Mouse (Mus musculus) megakaryocyte-erythroid progenitor cell, adult 5-6 weeks (primary cell): ENCODE results near the gene Shf. TPM values are rescaled to one million over a fixed set of nuclear protein-coding genes. Genes with fewer than 3 reads are reported as not detected.
"Not testable (repeated sequence)": the region's sequence is repeated elsewhere in the genome, so short reads cannot be mapped to it uniquely, and the experiment has no call there.

Experiments used
- ATAC-seq: replicated peaks from 2 replicates; pipeline ENCODE4 v1.8.0; 2016; ENCODE audit warnings: mild to moderate bottlenecking, inconsistent platforms; ENCODE audit not compliant: severe bottlenecking, poor library complexity, low FRiP score, low TSS enrichment
- total RNA-seq, 2 experiments: library from RNA; stranded (forward) in 1 of 2; stranded (reverse) in 1 of 2; fragments of 200-1000, 215-1000 nt in 1 of 2; fragments of >200 nt in 1 of 2; fragmentation: Nextera tagmentation in 1 of 2; gene quantifications; 2 replicates each; pipeline ENCODE4 v1.2.3; 2014 to 2017

Shf gene
- total RNA-seq (2014; fragmentation: Nextera tagmentation) (5.2 and 8.7 TPM in 2 replicates), total RNA-seq (2017) (1.6 and 13.8 TPM in 2 replicates)

DNA sequence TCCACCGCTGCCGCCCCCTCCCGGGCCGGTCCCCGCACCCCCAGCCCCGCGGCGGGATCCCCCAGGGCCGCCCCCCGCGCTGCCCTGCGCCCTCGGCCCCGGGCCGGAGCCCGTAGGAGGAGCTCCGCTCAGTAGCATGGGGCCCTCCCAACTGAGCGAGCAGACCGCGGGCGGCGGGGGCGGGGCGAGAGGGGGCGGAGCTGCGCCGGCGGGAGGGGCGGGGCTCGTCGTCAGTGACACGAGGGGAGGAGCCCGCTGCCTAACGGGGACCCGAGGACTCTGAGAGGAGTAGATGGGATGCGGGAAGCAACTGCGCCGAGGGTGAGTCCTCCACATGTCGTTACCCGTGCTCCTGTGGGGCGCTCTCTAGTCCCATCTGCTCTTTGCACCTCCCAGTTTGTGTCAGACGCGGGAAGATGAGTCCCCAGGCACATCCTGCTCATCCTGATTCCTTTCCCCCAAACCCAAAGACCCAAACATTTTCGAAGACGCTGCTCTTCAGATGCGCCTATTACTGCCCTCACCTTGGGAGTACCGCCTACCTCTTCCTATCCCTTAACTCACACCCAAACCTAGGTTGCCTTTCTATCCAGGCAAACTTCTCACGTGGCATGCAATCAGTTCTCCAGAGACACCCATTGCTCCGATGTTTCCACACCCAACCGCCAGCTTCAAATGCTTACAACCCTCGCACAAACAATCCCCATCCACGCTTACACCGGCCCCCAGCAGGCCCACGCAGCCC lies at the start of gene Shf:
Gene Shf, minus strand, starts transcription at position 168 of the 745 bp plus-strand sequence.
- peak; percentile 66 for ATAC-seq

DNA sequence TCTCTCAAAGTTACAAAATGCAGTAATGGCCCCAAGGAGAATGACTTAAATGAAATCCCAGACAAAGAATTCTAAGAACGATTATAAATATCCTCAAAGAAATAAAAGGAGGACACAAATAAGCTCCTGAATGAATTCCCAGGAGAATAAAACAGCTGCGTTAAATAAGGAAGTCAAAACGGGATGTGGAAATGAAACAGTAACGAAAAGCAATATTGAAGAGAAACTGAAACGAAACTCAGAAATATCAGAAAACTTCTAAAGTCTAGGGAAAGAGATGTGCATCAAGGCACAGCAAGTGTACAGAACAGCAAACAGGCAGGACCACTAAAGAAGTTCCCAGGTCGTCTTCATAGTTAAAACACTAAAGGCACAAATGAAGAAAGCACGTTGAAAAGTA lies 40.0 kb upstream of the Shf start:
- no peak for ATAC-seq

GRCm38 (mm10) chr2:122407607-122408006 lies 38.6 kb upstream of the Shf start:
- ATAC-seq: no peak

- no peak for ATAC-seq
Measured at GRCm38 (mm10) chr2:122396150-122396549, 27.2 kb upstream of the Shf start.

GRCm38 (mm10) chr2:122387135-122387534 lies 18.2 kb upstream of the Shf start:
- not testable (repeated sequence) for ATAC-seq

DNA sequence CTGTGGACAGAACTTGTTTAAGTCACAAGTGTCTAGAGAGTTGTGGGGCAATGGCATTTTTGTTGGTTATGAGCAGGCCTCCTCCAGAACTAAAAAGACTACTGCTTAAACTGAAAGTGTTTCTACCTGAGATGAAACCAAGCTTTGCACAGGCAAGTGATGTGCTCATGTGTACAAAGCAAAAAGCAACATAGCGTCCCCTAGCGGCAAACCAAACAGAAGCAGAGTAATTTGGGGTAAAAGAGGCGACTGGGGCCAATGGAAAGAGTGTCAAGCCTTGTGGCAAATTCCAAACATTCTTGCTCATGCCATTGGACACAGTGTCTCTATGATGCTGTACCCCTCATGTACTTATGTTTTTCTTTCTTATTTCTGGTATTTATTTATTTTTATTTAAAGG lies 16.1 kb upstream of the Shf start:
- ATAC-seq: no peak

DNA sequence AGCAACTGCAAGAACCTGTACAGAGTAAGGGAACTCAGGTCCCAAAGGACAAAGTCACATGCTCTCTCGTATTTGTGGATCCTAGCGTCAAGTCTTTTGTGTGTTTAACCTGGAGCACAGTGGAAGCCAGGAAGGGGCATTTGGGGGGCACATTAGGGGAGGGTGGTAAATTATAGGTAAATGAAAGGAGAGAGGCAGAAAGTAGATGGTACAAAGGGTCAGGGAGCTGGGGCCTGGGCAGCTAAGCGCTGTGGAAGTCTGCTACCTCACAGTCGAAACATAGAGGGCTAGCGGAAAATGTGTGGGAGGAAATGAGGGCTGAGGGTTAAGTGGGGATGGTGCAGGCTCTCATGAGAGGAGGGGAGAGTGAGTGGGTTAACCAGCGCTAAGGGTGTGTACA lies 13.2 kb upstream of the Shf start:
- no peak for ATAC-seq

DNA sequence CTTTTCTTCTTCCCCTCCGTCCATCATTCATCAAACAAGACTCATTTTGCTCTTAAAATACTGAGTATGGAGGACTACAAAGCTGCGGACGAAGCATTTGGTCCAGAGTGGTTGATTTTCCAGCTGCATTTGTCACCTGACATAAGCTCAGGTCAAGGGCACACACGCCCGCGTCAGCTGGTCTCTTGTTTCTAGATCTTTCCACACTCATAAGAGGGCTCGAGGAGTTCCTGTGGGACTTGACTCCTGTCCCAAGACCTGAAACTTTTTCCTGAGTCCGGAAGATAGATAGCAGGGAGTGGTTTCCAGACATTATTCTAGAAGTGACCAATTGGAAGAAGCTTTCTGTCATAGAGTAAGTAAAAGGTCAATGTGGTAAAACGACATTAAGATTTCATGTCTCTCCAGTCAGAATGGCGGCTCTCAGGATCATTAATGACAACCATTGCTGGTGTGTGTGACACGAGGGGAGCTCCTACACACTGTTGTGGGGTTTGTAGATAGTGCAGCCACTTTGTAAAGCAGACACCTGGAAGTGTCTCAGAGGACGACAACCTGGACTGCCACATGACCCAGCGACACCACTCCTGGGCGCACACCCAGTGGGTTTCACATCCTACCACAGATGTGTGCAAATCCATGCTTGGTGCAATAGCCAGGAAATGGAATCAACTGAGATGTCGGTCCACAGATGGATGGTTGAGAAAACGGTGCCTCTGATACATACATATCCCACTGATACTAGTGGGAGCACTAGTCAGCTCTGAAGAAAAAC lies 12.6 kb upstream of the Shf start:
- ATAC-seq: no peak

- ATAC-seq: no peak
Measured at GRCm38 (mm10) chr2:122380768-122381311, 11.9 kb upstream of the Shf start.

GRCm38 (mm10) chr2:122379292-122379650 lies 10.3 kb upstream of the Shf start:
- no peak for ATAC-seq

DNA sequence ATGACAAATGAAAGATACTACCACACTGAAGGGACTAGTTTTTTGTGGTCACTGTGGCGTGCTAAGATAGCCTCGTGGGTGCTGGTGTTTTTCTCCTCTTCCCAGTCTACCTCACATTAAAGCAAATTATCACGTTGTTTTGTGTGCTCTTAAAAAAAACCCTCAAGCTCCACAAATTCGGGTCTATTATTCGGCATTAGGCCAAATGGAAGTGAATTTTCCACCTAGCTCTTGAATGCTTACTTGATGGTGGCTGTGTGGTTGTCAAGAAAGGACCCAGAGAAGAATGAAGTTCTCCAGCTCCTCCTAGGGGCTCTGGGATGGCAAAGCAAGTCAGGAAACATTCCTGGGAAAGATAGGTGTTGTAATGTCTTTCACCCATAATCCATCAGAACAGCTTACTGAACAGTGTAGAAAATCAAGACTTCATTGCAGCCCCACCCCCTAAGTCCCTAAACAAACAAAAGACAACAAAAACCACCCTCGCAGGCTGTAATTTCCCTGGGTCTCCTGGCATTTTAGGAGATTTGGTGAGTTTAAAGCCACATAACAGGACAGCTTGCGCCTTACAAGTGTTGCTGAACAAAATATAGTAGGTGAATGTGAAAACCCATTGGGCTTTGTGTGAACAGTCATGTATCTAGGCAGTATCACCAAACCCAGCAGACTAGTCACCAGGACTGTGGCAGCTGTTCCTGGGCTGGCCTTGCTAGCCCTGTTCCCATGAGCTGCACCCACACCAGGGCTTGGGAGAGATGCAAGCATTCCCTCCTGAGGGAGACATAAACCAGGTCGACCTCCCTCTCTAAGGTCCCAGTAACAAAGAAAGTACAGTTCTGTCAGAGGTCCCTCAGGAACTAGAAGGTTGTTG lies 9.7 kb upstream of the Shf start:
- no peak for ATAC-seq

DNA sequence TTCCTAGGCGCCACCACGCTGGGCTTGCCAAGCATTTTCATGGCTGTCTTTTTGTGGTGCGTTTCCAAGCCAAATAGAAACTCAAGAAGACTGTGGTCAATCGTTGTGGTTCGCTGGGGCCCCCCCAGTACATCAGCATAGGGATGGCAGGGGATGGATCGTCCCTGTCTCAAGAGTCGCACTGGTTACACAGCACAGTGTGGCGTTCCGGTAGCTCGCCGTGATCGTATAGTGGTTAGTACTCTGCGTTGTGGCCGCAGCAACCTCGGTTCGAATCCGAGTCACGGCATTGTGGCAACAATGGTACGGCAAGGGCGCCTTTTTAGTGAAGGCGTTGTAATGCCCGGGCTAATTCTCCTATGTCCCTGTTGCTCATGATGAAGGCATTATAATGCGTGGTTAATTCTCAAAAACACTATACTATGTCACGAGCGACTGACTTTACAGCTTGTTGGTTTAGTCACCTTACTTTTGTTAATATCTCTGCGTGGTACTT lies 8.8 kb upstream of the Shf start:
- ATAC-seq: peak; percentile 67

GRCm38 (mm10) chr2:122377215-122377674 lies 8.3 kb upstream of the Shf start:
- peak; percentile 64 for ATAC-seq

DNA sequence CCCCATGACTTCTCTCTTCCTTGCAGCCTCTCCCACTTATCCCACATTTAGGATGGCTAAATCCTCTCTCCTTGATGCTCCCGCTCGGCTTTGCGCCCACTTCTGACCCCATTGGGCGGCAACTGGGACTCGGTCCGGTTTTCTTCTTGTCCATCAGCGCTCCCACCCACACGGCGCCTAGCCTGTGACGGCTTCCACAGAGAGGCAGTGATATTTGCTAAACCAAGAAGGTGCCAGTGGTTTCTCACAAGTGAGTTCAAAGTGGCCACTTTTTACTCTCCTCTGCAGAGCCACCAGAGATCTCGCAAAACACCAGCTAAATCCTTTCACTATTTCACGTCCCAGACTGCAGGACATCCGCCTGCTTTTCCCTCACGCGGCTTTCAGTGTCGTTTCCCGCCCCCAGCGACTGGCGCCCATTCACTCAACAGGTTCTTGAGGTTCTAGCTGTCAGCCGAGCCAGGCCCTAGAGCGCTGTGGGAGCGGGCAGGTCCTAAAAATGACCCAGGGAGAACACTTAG lies 7.1 kb upstream of the Shf start:
- no peak for ATAC-seq

GRCm38 (mm10) chr2:122375391-122375991 lies 6.5 kb upstream of the Shf start:
- ATAC-seq: peak; percentile 70

DNA sequence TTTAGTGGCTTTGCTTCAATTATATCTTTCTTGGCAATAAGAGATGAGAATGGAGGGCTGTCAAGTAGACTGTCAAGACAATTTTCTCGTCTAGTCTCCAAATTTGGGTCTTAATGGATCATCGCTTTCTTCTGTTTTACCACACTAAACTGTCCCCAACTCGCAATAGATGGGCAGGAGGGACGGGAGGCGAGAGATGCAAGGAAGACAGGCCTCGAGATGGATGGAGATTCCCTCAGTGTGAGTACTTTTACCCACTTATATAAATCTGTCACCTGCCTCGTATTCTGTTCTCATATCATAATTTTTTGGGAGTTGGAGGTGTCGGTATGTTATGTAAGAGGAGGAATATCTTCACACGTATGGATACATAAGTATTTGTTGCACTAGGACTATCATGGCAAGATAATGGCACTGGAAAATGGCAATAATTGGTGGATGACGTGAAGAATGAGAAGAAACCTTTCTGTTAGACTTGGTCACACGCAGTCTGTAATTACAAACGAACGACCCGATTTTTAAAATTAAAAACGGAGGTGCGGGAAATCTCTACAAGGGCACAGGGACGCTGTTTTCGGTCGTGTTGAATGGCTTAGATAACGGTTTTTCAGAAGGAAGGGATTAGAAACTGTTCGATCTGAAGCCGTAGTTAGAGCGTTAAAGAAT lies 5.8 kb upstream of the Shf start:
- ATAC-seq: no peak

DNA sequence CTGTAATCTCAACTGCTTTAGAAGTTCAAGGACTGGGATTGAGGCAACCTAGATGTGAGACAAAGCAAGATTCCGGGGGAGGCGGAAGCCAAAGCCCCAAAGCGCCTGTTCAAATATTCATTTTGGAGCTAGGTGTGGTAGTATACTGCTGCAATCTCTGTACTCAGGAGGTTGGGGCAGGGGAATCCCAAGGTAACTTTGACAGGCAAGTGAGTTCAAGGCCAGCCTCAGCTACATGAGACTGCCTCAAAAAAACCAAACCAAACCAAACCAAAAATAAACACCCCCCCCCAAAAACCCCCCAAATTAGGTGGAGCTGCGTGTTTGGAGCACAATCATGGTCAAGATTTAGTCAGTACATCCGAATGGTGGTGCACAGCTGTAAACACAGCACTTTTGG lies 5.0 kb upstream of the Shf start:
- ATAC-seq: no peak

GRCm38 (mm10) chr2:122372541-122372940 lies 3.6 kb upstream of the Shf start:
- no peak for ATAC-seq
